Mouse (Mus musculus) stomach, postnatal 0 days (tissue): ENCODE results near the gene Rev1.

Experiments
- CTCF ChIP-seq: IDR thresholded peaks from 2 replicates; pipeline ENCODE4 v1.5.1; 2016; ENCODE audit warnings: antibody characterized with exemption, low read depth, mild to moderate bottlenecking, moderate library complexity
- EP300 ChIP-seq: optimal IDR thresholded peaks from 2 replicates; pipeline ENCODE3; 2016; ENCODE audit warnings: antibody characterized with exemption

DNA sequence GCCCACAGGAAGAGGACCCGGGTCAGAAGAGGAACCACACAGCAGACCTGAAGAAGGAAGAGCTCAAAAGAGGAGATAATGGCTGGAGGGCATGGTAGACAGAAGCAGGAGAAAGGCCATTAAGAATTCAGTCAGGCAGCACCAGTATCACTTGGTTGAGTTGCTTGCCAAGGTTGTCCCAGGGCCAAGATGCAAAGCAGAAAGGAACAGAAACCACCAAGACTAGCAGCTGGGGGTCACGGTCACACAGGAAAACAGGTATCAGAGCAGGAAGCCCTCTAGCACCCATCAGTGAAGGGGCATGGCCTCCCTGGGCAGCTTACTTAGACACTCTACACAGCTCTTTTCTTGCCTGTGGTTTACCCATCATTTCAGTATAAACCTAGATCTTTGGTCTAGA lies 9.8 kb upstream of the Rev1 start:
- TF ChIP-seq CTCF = no peak
- TF ChIP-seq EP300 = no peak
